Mouse (Mus musculus) large intestine, adult 2 months (tissue): ENCODE measurements around the gene Jam3. TPM values are rescaled to one million over a fixed set of nuclear protein-coding genes. Genes with fewer than 3 reads are reported as not detected.

Experiments
- DNase-seq: peaks from one replicate; pipeline ENCODE4 v3.0.0-alpha.2; 2012; ENCODE audit warnings: low read depth, low spot score
- WGBS: fragments of 180-500 bp; shearing (Covaris S2); methylation state at CpG from one replicate; pipeline ENCODE4 v1.1.7; 2018; 5-methylcytosine and 5-hydroxymethylcytosine counted together
- polyA plus RNA-seq: library from polyadenylated mRNA; depleted of rRNA; stranded (reverse); fragments of >200 nt; gene quantifications from 2 replicates; pipeline ENCODE4 v1.2.3, GENCODE M21; 2012

Gene Jam3
- polyA plus RNA-seq, 1 experiment: 7.8 TPM

GRCm38 (mm10) chr9:27123947-27124346 lies 31.3 kb downstream of the Jam3 start:
- no peak for DNase-seq
- WGBS: 57% methylated on average over 2 of the region's 2 CpGs

GRCm38 (mm10) chr9:27122963-27123362 lies 32.3 kb downstream of the Jam3 start:
- DNase-seq: no peak
- WGBS: 85% methylated on average over 4 of the region's 4 CpGs

- WGBS: 92% methylated on average over 4 of the region's 4 CpGs
- no peak for DNase-seq
These were observed 33.1 kb downstream of the Jam3 start for GRCm38 (mm10) chr9:27122076-27122475.

GRCm38 (mm10) chr9:27121254-27121653 lies 34.0 kb downstream of the Jam3 start:
- WGBS: 77% methylated on average over 9 of the region's 9 CpGs
- no peak for DNase-seq

- 78% methylated on average over 3 of the region's 3 CpGs for WGBS
- DNase-seq: no peak
These were observed 43.5 kb downstream of the Jam3 start for GRCm38 (mm10) chr9:27111756-27112155.

- WGBS: 48% methylated on average over 5 of the region's 5 CpGs
- no peak for DNase-seq
These were observed 44.5 kb downstream of the Jam3 start for GRCm38 (mm10) chr9:27110681-27111080.

- no peak for DNase-seq
- WGBS: 64% methylated on average over 22 of the region's 22 CpGs
These were observed 45.4 kb downstream of the Jam3 start for GRCm38 (mm10) chr9:27109533-27110514.

GRCm38 (mm10) chr9:27108451-27108850 lies 46.8 kb downstream of the Jam3 start:
- no peak for DNase-seq
- WGBS: 77% methylated on average over 4 of the region's 4 CpGs

- 47% methylated on average over 1 of the region's 1 CpGs for WGBS
- DNase-seq: no peak
These were observed 49.1 kb downstream of the Jam3 start for GRCm38 (mm10) chr9:27106081-27106480.

GRCm38 (mm10) chr9:27101466-27101865 lies 53.8 kb downstream of the Jam3 start:
- WGBS: 89% methylated on average over 6 of the region's 6 CpGs
- no peak for DNase-seq

GRCm38 (mm10) chr9:27099474-27099873 lies 55.7 kb downstream of the Jam3 start:
- DNase-seq: no peak
- 81% methylated on average over 4 of the region's 4 CpGs for WGBS

GRCm38 (mm10) chr9:27098557-27098956 lies 56.7 kb downstream of the Jam3 start:
- WGBS: 90% methylated on average over 8 of the region's 8 CpGs
- no peak for DNase-seq

GRCm38 (mm10) chr9:27098092-27098491 lies 57.1 kb downstream of the Jam3 start:
- DNase-seq: no peak
- 51% methylated on average over 4 of the region's 4 CpGs for WGBS

GRCm38 (mm10) chr9:27092916-27093315 lies 62.3 kb downstream of the Jam3 start:
- 95% methylated on average over 6 of the region's 6 CpGs for WGBS

GRCm38 (mm10) chr9:27090801-27091775 lies 64.1 kb downstream of the Jam3 start:
- no peak for DNase-seq
- 92% methylated on average over 13 of the region's 13 CpGs for WGBS

More at GRCm38 (mm10) chr9:27092916-27093315, 62.3 kb downstream of the Jam3 start:
- DNase-seq: no peak

- WGBS: 88% methylated on average over 1 of the region's 1 CpGs
- DNase-seq: no peak
These were observed 65.1 kb downstream of the Jam3 start for GRCm38 (mm10) chr9:27090134-27090533.

- 84% methylated on average over 3 of the region's 3 CpGs for WGBS
These were observed 67.8 kb downstream of the Jam3 start for GRCm38 (mm10) chr9:27087402-27087801.

GRCm38 (mm10) chr9:27086256-27086655 lies 69.0 kb downstream of the Jam3 start:
- no peak for DNase-seq
- 93% methylated on average over 5 of the region's 5 CpGs for WGBS

More at GRCm38 (mm10) chr9:27087402-27087801, 67.8 kb downstream of the Jam3 start:
- no peak for DNase-seq

- no peak for DNase-seq
These were observed 79.4 kb downstream of the Jam3 start for GRCm38 (mm10) chr9:27075812-27076211.

GRCm38 (mm10) chr9:27074677-27075076 lies 80.5 kb downstream of the Jam3 start:
- DNase-seq: no peak
- 86% methylated on average over 1 of the region's 1 CpGs for WGBS
